Mouse (Mus musculus) kidney, postnatal 0 days (tissue): ENCODE data around the gene Med27. TPM values are rescaled to one million over a fixed set of nuclear protein-coding genes. Genes with fewer than 3 reads are reported as not detected.

ENCODE experiments used
- ATAC-seq: fragments of 200-750 bp; cut with Nextera tagmentation; replicated peaks from 2 replicates; pipeline ENCODE4 v1.8.0; 2017; ENCODE audit warnings: low read depth, moderate number of reproducible peaks, moderate TSS enrichment, moderate library complexity; ENCODE audit not compliant: low FRiP score
- DNase-seq: peaks from one replicate; pipeline ENCODE4 v3.0.0-alpha.2; 2016; ENCODE audit warnings: low spot score
- H3K27ac ChIP-seq: fragments of 300-500 bp; sonication (generic); 2 replicates; pipeline ENCODE4 v1.5.1; 2014; ENCODE audit warnings: mild to moderate bottlenecking
- H3K27me3 ChIP-seq: fragments of 300-500 bp; sonication (generic); 2 replicates; pipeline ENCODE4 v1.6.1; 2014; ENCODE audit warnings: low read length, mixed read lengths; ENCODE audit not compliant: insufficient read depth
- H3K36me3 ChIP-seq: fragments of 300-500 bp; sonication (generic); 2 replicates; pipeline ENCODE4 v1.6.1; 2014; ENCODE audit warnings: low read length, mixed read lengths; ENCODE audit not compliant: insufficient read depth
- H3K4me1 ChIP-seq: fragments of 300-500 bp; sonication (generic); replicated peaks from 2 replicates; pipeline ENCODE4 v1.6.1; 2014; ENCODE audit warnings: antibody characterized with exemption, low read length, mixed read lengths; ENCODE audit not compliant: insufficient read depth
- H3K4me2 ChIP-seq: fragments of 300-500 bp; sonication (generic); 2 replicates; pipeline ENCODE4 v1.6.1; 2014; ENCODE audit warnings: mild to moderate bottlenecking, low read length, moderate library complexity, mixed read lengths
- H3K4me3 ChIP-seq: fragments of 300-500 bp; sonication (generic); replicated peaks from 2 replicates; pipeline ENCODE4 v1.5.1; 2014; ENCODE audit warnings: low read depth, low read length
- H3K9ac ChIP-seq: fragments of 300-500 bp; sonication (generic); 2 replicates; pipeline ENCODE4 v1.6.1; 2014; ENCODE audit warnings: low read depth, low read length
- H3K9me3 ChIP-seq: fragments of 300-500 bp; sonication (generic); replicated peaks from 2 replicates; pipeline ENCODE4 v1.6.1; 2016; ENCODE audit warnings: low read length, inconsistent platforms, mixed read lengths
- CTCF ChIP-seq: IDR thresholded peaks from 2 replicates; pipeline ENCODE4 v1.5.1; 2016; ENCODE audit warnings: antibody characterized with exemption, low read depth, mild to moderate bottlenecking, moderate library complexity
- WGBS: fragments of 180-500 bp; shearing (Covaris S2); extraction: QIAGEN DNeasy Blood & Tissue Kit; methylation state at CpG from one replicate; pipeline ENCODE4 v1.1.7; 2014; 5-methylcytosine and 5-hydroxymethylcytosine counted together
- polyA plus RNA-seq: library from polyadenylated mRNA; unstranded; fragments of >200 nt; fragmentation: Nextera tagmentation; extraction: Ambion mirVana; gene quantifications from 2 replicates; pipeline ENCODE4 v1.2.1, GENCODE M21; 2015

The Med27 gene
- 38.1 and 42.3 TPM in 2 replicates for polyA plus RNA-seq

DNA sequence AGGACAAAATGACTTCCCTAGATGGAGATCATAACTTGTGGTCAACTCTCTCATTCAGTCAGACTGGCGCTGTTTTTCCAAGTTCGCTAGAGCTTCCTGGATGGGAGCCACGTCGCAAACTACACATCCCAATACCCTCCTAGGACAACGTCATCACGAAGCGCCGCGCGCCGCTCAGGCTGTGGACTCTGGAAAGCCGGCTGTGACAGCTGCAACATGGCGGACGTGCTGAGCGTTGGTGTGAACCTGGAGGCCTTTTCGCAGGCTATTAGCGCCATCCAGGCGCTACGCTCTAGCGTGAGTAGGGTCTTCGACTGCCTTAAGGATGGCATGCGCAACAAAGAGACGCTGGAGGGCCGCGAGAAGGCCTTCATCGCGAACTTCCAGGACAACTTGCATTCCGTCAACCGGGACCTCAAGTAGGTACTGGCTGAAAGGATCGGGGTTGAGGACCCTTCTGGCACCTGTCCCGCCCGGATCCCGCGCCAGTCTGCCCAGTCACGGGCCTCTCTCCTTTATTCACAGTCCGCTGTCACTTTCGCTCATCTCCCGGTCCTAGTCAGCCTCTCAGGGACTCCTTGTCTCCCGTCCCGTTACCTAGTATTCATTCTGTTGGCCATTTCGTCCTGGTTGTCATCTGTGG lies at the start of gene Med27:
Gene Med27 (plus strand): TSS at position 191 of the 643 bp plus-strand sequence.
- H3K27me3 ChIP-seq: no peaks in the 10 kb centered on the region
- peak within 1 kb of the TSS; percentile 93 for H3K4me2 ChIP-seq
- H3K27ac ChIP-seq: no peak within 1 kb of the TSS
- WGBS: under 1% methylated on average over 41 of the region's 41 CpGs
- peaks cover 15% of the 10 kb centered on the region for H3K36me3 ChIP-seq
- TF ChIP-seq CTCF: no peak
- H3K4me1 ChIP-seq: no peaks in the 10 kb centered on the region
- peak; percentile 95 for ATAC-seq
- H3K9me3 ChIP-seq: no peaks in the 10 kb centered on the region
- DNase-seq: peak; percentile 97
- H3K4me3 ChIP-seq: peak within 1 kb of the TSS; percentile 96
- H3K9ac ChIP-seq: peak within 1 kb of the TSS; percentile 86

DNA sequence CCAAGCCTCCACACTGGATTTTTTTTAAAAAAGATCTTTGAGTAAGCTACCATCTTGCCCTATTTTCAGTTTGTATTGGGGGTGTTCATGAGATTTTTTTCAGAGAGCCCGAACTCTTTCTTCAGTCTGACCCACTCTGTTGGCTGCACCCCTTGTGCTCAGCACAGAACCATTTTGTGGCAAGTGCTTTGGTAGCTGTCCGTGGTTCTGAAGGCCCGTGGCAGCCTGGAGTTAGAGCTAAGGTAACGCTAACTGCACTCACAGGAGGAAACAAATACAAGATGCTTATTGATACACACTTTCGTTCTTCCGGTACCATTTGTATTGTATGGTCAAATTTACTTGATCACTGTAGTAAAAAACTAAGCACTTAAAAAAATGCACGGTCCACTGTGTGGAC lies 36.7 kb upstream of the Med27 start:
- H3K27ac ChIP-seq: no peak overlapping the region
- ATAC-seq (no peak), DNase-seq (peak; percentile 62)
- no peaks in the 10 kb centered on the region for H3K27me3 ChIP-seq
- no peaks in the 10 kb centered on the region for H3K36me3 ChIP-seq
- H3K9ac ChIP-seq: no peak overlapping the region
- H3K4me2 ChIP-seq: no peak overlapping the region
- H3K9me3 ChIP-seq: no peaks in the 10 kb centered on the region
- TF ChIP-seq CTCF: no peak
- 46% methylated on average over 7 of the region's 7 CpGs for WGBS
- no peak overlapping the region for H3K4me3 ChIP-seq
- H3K4me1 ChIP-seq: no peaks in the 10 kb centered on the region

DNA sequence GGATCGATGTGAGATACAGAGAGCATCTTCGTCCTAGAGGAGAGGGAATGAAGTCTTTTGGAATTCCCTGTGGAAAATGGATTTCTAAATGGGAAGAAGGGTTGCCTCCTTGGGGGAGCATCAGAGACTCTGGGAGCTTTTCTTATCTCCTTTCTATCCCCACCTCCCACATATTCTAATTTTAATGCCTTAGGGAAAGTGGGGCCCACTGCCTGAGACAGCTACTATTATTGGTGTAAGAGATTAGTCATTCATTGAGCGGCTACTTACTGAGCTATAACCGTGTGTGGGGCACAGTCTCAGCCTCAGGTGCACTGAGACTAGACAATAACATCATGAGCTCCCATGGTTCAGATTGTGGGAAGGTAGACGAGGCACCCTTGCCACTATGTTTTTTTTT lies 34.6 kb upstream of the Med27 start:
- H3K27ac ChIP-seq: no peak overlapping the region
- DNase-seq: no peak
- H3K27me3 ChIP-seq: no peaks in the 10 kb centered on the region
- no peak overlapping the region for H3K4me2 ChIP-seq
- no peaks in the 10 kb centered on the region for H3K9me3 ChIP-seq
- H3K4me3 ChIP-seq: no peak overlapping the region
- no peaks in the 10 kb centered on the region for H3K4me1 ChIP-seq
- 89% methylated on average over 5 of the region's 5 CpGs for WGBS
- ATAC-seq: no peak
- no peak for TF ChIP-seq CTCF
- H3K36me3 ChIP-seq: no peaks in the 10 kb centered on the region
- no peak overlapping the region for H3K9ac ChIP-seq

DNA sequence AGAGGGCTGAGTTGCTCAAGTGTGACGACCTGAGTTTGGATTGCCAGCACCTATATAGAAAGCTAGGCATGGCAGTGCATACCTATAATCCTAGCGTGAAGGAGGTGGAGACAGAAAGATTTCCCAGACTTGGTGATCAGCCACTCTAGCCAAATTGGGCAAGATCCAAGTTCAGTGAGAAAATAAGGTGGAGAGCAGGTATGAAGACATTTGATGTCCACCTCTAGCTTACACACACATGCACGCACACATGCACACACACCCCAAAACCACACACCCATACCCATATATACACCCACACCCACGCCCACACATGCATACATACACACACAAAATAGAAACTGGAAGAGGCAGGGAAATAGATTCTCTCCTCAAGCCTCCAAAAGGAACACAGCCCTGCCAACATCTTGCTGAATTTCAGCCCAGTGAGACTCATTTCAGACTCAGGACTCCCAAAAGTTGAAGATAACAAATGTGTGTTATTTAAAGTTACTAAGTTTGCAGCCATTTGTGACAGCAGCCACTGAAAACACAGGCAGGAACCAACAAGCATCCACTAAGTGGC lies 28.6 kb upstream of the Med27 start:
- Histone ChIP-seq H3K4me2 (no peak overlapping the region), H3K27ac (no peak overlapping the region), H3K9ac (no peak overlapping the region), H3K36me3 (no peaks in the 10 kb centered on the region), H3K27me3 (no peaks in the 10 kb centered on the region), H3K4me3 (no peak overlapping the region), H3K9me3 (no peaks in the 10 kb centered on the region), H3K4me1 (no peaks in the 10 kb centered on the region)
- no peak for ATAC-seq
- no peak for TF ChIP-seq CTCF
- no peak for DNase-seq
- WGBS: 74% methylated on average over 4 of the region's 4 CpGs

DNA sequence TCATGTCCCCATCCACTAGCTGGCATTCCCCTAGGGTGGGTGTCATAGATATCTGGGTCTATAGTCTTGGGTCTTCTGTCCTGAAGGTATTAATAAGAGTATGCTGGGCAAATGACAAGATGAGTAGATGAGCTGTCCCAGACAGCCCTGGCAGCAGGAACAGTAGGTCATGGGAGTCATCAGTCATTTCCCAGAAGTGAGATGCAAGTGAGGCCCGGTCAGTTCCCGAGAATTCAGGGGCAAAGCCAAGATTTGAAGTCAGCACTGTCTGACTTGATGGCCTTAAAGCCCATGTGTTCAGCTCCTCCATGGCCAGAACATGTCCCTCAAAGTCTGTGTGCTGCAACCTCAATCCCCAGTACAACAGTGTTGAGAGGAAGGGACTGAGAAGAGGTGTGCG lies 28.0 kb upstream of the Med27 start:
- H3K36me3 ChIP-seq: no peaks in the 10 kb centered on the region
- ATAC-seq: no peak
- H3K27ac ChIP-seq: no peak overlapping the region
- no peaks in the 10 kb centered on the region for H3K9me3 ChIP-seq
- no peaks in the 10 kb centered on the region for H3K27me3 ChIP-seq
- no peak overlapping the region for H3K9ac ChIP-seq
- 84% methylated on average over 3 of the region's 3 CpGs for WGBS
- no peak overlapping the region for H3K4me3 ChIP-seq
- H3K4me2 ChIP-seq: no peak overlapping the region
- DNase-seq: no peak
- H3K4me1 ChIP-seq: no peaks in the 10 kb centered on the region
- TF ChIP-seq CTCF: no peak

DNA sequence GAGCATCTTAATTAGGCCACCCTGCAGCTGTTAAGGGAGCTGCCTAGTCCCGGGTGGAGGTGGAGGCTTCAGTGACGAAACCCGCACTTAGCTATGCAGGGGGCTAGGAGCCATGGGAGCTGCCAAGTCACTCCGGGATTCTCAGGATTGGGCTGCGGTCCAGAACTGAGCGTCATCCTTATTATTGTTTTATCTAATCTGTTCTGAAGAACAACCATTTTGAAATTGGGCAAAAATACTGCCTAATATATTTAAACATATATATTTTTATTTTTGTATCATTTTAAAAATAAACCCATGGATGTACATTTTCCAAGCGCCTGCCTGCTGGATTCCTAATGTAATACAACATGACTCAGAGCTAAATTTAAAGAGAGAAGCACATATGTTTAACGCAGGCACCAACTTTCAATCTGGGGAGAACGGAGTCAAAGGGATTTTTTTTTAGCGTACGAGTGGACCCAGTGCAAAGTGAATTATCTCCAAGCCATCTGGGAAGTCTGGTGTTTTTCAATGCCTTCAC lies 26.3 kb upstream of the Med27 start:
- no peaks in the 10 kb centered on the region for H3K4me1 ChIP-seq
- ATAC-seq: no peak
- H3K9ac ChIP-seq: no peak overlapping the region
- WGBS: 61% methylated on average over 11 of the region's 11 CpGs
- no peak overlapping the region for H3K4me2 ChIP-seq
- H3K4me3 ChIP-seq: no peak overlapping the region
- no peak overlapping the region for H3K27ac ChIP-seq
- H3K36me3 ChIP-seq: no peaks in the 10 kb centered on the region
- TF ChIP-seq CTCF: no peak
- no peaks in the 10 kb centered on the region for H3K9me3 ChIP-seq
- H3K27me3 ChIP-seq: no peaks in the 10 kb centered on the region
- no peak for DNase-seq

DNA sequence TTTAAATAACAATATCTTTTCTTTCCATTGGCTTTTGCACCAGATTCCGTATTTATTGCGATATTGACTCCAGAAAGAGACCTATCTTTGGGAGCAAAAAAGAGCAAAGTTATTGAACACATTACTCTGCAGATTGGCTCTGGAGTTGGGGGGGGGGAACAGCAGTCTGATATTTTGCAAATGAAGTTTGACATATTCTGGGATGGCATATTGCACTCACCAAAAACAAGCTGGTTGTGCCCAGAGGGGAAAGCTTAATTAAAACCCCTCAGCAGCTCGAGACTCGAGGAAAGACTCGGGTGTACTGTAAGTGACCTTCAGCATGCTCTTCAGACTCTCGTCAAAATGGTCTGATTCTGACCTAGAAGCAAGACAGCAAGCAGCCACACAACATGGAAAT lies 25.8 kb upstream of the Med27 start:
- no peak for DNase-seq
- H3K9me3 ChIP-seq: no peaks in the 10 kb centered on the region
- 75% methylated on average over 6 of the region's 6 CpGs for WGBS
- no peak overlapping the region for H3K9ac ChIP-seq
- H3K4me2 ChIP-seq: no peak overlapping the region
- H3K4me1 ChIP-seq: no peaks in the 10 kb centered on the region
- no peak overlapping the region for H3K27ac ChIP-seq
- no peak for TF ChIP-seq CTCF
- no peaks in the 10 kb centered on the region for H3K27me3 ChIP-seq
- ATAC-seq: no peak
- no peaks in the 10 kb centered on the region for H3K36me3 ChIP-seq
- H3K4me3 ChIP-seq: no peak overlapping the region
